Mouse (Mus musculus) adrenal gland, adult 18-20 months (tissue): ENCODE results near the gene Acvr1. TPM values are rescaled to one million over a fixed set of nuclear protein-coding genes. Genes with fewer than 3 reads are reported as not detected.

ENCODE experiments used
- DNase-seq, 2 experiments: peaks; one replicate each; pipeline ENCODE4 v3.0.0; 2021 to 2022; ENCODE audit warnings: low spot score in 2 of 2
- total RNA-seq, 2 experiments: library from RNA; stranded (reverse); gene quantifications; 1 replicate in 1 of 2; 2 replicates in 1 of 2; pipeline ENCODE4 v1.2.3; 2021

Gene Acvr1
- total RNA-seq, 2 experiments from 2014 or later = 38.9 to 97.3 TPM

- no peak for DNase-seq
Observed at GRCm38 (mm10) chr2:58419571-58419970, 147.4 kb downstream of the Acvr1 start.

- DNase-seq = no peak
Observed at GRCm38 (mm10) chr2:58418109-58418508, 148.8 kb downstream of the Acvr1 start.

- no peak for DNase-seq
Observed at GRCm38 (mm10) chr2:58417684-58418083, 149.3 kb downstream of the Acvr1 start.

- no peak for DNase-seq
Observed at GRCm38 (mm10) chr2:58415037-58415436, 151.9 kb downstream of the Acvr1 start.

GRCm38 (mm10) chr2:58408926-58409634 lies 157.9 kb downstream of the Acvr1 start:
- no peak for DNase-seq

GRCm38 (mm10) chr2:58403481-58403880 lies 163.5 kb downstream of the Acvr1 start:
- DNase-seq = peak in 1 of 2 experiments; percentile 15

GRCm38 (mm10) chr2:58388601-58389000 lies 178.4 kb downstream of the Acvr1 start:
- DNase-seq = no peak

- no peak for DNase-seq
Observed at GRCm38 (mm10) chr2:58380020-58380419, 186.9 kb downstream of the Acvr1 start.

- no peak for DNase-seq
Observed at GRCm38 (mm10) chr2:58379475-58379874, 187.5 kb downstream of the Acvr1 start.

- DNase-seq = no peak
Observed at GRCm38 (mm10) chr2:58377417-58378130, 189.4 kb downstream of the Acvr1 start.

GRCm38 (mm10) chr2:58366196-58366595 lies 200.8 kb downstream of the Acvr1 start:
- no peak for DNase-seq

- DNase-seq = no peak
Observed at GRCm38 (mm10) chr2:58361361-58362046, 205.5 kb downstream of the Acvr1 start.

GRCm38 (mm10) chr2:58358132-58358460 lies 208.9 kb downstream of the Acvr1 start:
- no peak for DNase-seq

- peak; percentile 69 to 73 for DNase-seq
Observed at GRCm38 (mm10) chr2:58357414-58358131, 209.4 kb downstream of the Acvr1 start, which contains the start of gene Acvr1c. Acvr1c (minus strand) TSS chr2:58357895.

- DNase-seq = peak in 1 of 2 experiments; percentile 9
Observed at GRCm38 (mm10) chr2:58357068-58357413, 209.9 kb downstream of the Acvr1 start.

GRCm38 (mm10) chr2:58354389-58354788 lies 212.6 kb downstream of the Acvr1 start:
- no peak for DNase-seq

- no peak for DNase-seq
Observed at GRCm38 (mm10) chr2:58352846-58353245, 214.1 kb downstream of the Acvr1 start.

GRCm38 (mm10) chr2:58350657-58351056 lies 216.3 kb downstream of the Acvr1 start:
- DNase-seq = no peak
